Mouse (Mus musculus): ENCODE data around the gene Ifi208.
"Not testable (repeated sequence)": the region's sequence is repeated elsewhere in the genome, so short reads cannot be mapped to it uniquely, and the experiment has no call there.

Ifi208 gene

DNA sequence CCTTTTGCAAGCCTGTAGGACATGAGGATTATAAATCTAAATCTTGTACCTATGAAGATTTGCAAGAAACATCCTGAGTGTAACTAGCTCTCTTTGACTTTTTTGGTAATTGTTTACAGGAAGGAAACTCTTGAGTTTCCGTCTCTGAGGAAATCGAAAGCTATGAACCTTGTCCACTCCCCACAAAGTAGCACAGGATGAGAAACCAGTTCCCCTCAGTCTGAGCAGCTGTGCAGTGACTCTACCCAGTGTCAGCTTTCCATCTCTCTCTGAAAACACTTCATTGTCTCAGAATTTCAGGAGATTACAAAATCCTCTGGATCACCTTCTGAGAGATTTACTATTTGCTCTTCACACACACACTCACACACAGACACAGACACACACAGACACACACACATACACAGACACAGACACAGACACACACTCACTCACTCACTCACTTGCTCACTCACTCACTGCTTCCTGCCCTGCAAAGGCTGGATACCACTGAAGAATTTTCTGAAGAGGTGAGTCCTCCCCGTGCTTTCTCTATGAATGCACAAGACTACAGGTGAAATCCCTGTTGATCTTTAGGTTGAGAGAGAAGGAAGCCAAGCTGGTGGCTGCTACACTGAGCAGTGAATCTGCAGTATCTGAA lies at the start of gene Ifi208:
Gene Ifi208 (plus strand): TSS at position 218 of the 640 bp plus-strand sequence.
- not testable (repeated sequence) for DNase-seq (ENCODE audit: low spot score)

DNA sequence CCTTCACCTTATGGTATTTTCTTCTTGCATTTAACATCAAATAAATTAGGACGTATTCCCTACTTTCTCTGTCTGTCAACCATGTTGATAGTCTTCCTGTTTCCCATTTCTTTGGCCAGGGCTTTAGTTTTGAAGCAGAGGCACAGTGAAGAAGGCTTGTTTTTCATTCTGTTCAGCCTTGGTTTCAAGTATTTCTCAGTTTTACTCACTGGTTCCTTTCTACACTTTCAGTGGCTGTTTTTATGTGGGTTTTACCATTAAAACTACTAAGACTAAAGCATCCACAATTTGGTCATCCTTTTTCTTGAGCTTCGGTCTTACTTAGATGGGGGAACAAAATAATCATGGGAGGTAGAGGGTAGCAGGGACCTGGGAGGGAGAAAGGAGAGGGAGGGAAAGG lies 49.4 kb upstream of the Ifi208 start:
- DNase-seq (ENCODE audit: low spot score), result no peak

- DNase-seq (ENCODE audit: low spot score), result no peak
Measured at GRCm38 (mm10) chr1:173626686-173627085, 46.8 kb upstream of the Ifi208 start.

- not testable (repeated sequence) for DNase-seq (ENCODE audit: low spot score)
Measured at GRCm38 (mm10) chr1:173630622-173631021, 42.9 kb upstream of the Ifi208 start, which contains the start of gene Ifi209. Gene Ifi209, plus strand, starts transcription at chr1:173630917.

DNA sequence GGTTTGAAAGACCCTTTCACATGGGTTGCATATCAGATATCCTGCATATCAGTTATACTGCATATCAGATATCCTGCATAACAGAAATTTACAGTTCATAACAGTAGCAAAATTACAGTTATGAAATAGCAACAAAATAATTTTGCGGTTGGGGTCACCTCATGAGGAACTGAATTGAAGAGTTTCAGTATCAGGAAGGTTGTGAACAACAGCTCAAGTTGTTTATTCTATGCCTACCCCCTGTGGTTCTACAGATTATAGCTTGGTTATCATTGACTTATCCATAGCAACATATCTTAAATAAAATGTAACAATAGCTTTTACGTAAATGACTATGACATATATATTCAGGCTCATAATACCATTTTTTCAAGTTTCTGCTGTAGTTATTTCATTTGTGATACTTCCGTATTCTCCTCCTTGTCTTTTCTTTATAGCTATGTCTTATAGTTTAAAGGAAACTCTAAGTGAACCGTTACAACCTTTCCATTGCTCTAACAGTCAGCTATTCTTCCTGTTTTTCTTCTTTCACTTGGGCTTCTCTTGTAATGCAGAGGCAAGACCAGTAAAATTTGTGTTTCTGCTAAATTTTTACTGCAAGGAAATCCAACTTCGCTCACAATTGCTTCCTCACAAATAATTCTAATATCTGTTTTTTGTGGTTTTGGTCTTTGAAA lies 39.4 kb upstream of the Ifi208 start:
- DNase-seq (ENCODE audit: low spot score), result no peak

- no peak for DNase-seq (ENCODE audit: low spot score)
Measured at GRCm38 (mm10) chr1:173645393-173645792, 28.1 kb upstream of the Ifi208 start.

- DNase-seq (ENCODE audit: low spot score), result no peak
Measured at GRCm38 (mm10) chr1:173657973-173658372, 15.5 kb upstream of the Ifi208 start.

DNA sequence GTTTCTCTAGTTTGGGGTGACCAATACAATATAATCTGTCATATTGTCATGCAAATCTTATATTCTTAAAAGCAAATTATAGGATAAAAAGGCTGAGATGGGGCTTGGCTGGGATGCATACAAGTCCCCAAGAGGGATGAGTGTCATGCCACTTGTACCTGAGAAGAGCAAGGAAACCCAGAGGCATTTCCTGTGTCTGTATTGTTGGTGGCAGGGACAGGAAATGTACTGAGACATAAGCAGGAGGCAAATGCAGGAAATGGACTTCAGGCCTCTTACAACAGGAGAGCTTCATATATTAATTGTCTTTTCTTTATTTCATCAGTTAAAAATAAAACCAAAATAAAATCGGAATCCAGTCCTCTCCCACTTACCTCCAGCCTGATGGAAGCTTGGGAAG lies 5.1 kb downstream of the Ifi208 start:
- not testable (repeated sequence) for DNase-seq (ENCODE audit: low spot score)

GRCm38 (mm10) chr1:173694270-173694669 lies 20.8 kb downstream of the Ifi208 start:
- DNase-seq (ENCODE audit: low spot score), result no peak

DNA sequence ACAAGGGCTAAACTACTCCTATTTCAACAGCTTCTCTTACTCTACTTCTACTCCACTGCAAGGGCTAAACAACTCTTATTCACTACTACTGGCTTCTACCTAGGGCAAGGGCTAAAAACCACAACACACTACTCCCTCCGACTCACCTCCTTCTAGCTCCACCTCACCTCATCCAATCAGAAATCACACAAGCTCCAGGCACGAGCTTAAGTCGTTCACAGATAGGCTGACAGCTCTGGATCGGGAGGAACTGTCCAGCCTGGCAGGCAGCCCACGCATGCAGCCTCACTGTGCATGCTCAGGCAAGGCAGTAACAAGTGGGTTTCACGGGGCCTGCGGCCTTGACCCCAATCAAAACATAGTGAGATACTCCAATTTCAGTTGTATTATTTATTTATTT lies 59.7 kb downstream of the Ifi208 start:
- no peak for DNase-seq (ENCODE audit: low spot score)

DNA sequence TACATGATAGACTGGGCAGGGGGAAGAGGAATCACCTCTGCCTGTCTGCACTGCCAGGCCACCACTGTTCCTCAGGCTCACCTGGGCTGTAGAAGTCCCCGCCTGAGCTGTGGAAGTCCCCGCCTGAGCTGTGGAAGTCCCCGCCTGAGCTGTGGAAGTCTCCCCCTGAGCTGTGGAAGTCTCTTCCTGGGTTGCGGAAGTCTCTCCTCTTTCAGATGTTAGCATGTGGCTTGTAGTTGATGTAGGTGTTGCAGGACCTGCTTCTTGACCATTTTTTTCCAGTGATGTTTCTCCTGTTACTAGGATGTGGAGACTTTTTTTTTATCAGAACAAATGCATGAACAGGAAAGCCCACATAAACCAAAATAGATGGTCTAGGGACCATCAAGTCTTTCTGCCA lies 61.5 kb downstream of the Ifi208 start:
- not testable (repeated sequence) for DNase-seq (ENCODE audit: low spot score)

DNA sequence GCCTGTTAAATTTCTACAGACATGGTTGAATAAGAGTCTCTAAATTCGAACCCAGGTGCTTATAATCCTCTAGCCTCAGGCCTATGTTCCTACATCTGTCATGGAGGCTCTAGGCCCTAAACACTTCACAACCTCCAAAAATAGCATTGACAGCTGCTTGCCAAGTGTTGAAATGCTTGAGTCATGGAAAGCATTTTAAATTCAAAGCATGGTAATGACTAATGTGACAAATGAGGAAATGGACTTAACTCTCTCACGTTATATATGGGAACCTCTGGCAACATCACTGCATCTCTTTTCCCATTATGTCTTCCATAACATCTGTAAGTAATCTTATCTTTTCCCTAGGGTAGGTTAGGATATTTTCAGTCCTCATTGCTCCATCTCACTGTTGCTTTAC lies 63.5 kb downstream of the Ifi208 start:
- DNase-seq (ENCODE audit: low spot score), result no peak

DNA sequence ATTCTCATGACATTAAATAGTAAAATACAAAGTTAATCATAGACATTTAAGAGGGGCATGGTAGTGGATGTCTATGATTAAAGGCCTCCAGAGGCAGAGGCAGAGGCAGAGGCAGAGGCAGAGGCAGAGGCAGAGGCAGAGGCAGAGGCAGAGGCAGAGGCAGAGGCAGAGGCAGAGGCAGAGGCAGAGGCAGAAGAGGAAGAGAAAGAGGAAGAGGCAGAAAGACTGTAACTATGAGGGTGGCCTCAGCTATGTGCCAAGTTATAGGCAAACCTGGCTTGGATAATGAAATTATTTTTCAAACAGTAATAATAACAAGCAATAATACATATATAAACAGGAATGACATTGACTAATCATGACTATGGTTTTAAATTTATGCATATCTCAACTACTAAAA lies 67.1 kb downstream of the Ifi208 start:
- DNase-seq (ENCODE audit: low spot score), result no peak

DNA sequence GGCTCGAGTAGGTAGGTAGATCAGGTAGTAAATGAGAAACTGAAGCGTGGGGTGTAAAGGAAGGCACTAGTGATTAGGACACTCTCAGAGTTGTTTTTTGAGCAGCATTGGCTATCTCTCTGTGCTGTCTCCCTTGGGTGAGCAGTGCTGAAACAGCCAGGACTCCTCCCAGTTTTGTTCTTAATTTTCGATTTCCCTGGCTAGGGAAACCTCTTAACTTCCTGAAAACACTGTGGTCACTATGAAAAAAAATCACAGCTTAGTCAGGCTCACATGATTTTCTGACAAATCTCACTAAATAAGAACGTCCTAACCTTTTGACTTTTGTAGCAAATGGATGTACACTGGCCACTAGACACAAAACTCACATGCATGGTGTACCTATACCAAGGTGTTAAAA lies 68.2 kb downstream of the Ifi208 start, which contains the start of gene Ifi207:
Gene Ifi207 (minus strand): TSS at position 92 of the 400 bp plus-strand sequence.
- DNase-seq (ENCODE audit: low spot score), result no peak

- DNase-seq (ENCODE audit: low spot score), result no peak
Measured at GRCm38 (mm10) chr1:173742262-173742661, 68.8 kb downstream of the Ifi208 start.

Data from ovary, postnatal 10 days (tissue).